Mouse (Mus musculus) bone marrow, adult 2 months (tissue): ENCODE measurements at regions not wholly inside any gene's neighbourhood (a gene's known extent, or its start where the extent isn't known, plus 50 kb on each side); places are given as distances from the start of the nearest gene placed in this dataset.

Source experiments
- H3K27ac ChIP-seq: fragments of 200-500 bp; 2 replicates; pipeline ENCODE4 v1.5.1; 2012; ENCODE audit warnings: low read depth, mild to moderate bottlenecking, control low read depth, inconsistent platforms, low read length; ENCODE audit not compliant: control insufficient read depth, poor library complexity, insufficient read depth
- H3K4me1 ChIP-seq: fragments of 200-500 bp; 2 replicates; pipeline ENCODE4 v1.6.1; 2011; ENCODE audit warnings: low read length; ENCODE audit not compliant: control insufficient read depth, insufficient read depth
- H3K4me3 ChIP-seq: fragments of 200-500 bp; replicated peaks from 2 replicates; pipeline ENCODE3; 2011; ENCODE audit warnings: mild to moderate bottlenecking, low read depth, low read length, control low read depth; ENCODE audit not compliant: control insufficient read depth
- CTCF ChIP-seq: fragments of 200-500 bp; IDR thresholded peaks from 2 replicates; pipeline ENCODE4 v1.5.1; 2011; ENCODE audit warnings: low read length, control low read depth; ENCODE audit not compliant: control insufficient read depth, insufficient read depth
- POLR2A ChIP-seq: fragments of 200-500 bp; IDR thresholded peaks from 2 replicates; pipeline ENCODE4 v1.6.1; 2011; ENCODE audit warnings: low read depth, mild to moderate bottlenecking, control low read depth, low read length, borderline replicate concordance; ENCODE audit not compliant: control insufficient read depth
- WGBS: fragments of 180-500 bp; shearing (Covaris S2); methylation state at CpG from one replicate; pipeline ENCODE4 v1.1.7; 2018; 5-methylcytosine and 5-hydroxymethylcytosine counted together

GRCm38 (mm10) chr1:75845771-75846535 is 299.9 kb downstream of the Slc4a3 start:
- Histone ChIP-seq H3K4me1 (no peaks in the 10 kb centered on the region), H3K27ac (no peak overlapping the region), H3K4me3 (no peak overlapping the region)
- TF ChIP-seq CTCF (no peak), POLR2A (no peak)
- WGBS: 80% methylated on average over 4 of the region's 4 CpGs

GRCm38 (mm10) chr1:75847681-75848080 is 301.6 kb downstream of the Slc4a3 start:
- Histone ChIP-seq H3K27ac (no peak overlapping the region), H3K4me1 (no peaks in the 10 kb centered on the region), H3K4me3 (no peak overlapping the region)
- WGBS: 71% methylated on average over 3 of the region's 3 CpGs
- no peak for TF ChIP-seq CTCF
- TF ChIP-seq POLR2A: no peak

GRCm38 (mm10) chr1:75848436-75848835 is 302.4 kb downstream of the Slc4a3 start:
- 80% methylated on average over 4 of the region's 4 CpGs for WGBS
- no peak overlapping the region for H3K4me3 ChIP-seq
- no peak overlapping the region for H3K27ac ChIP-seq
- TF ChIP-seq CTCF (no peak), POLR2A (no peak)
- no peaks in the 10 kb centered on the region for H3K4me1 ChIP-seq

GRCm38 (mm10) chr1:75850131-75850530 is 304.1 kb downstream of the Slc4a3 start:
- no peak overlapping the region for H3K27ac ChIP-seq
- no peak overlapping the region for H3K4me3 ChIP-seq
- no peaks in the 10 kb centered on the region for H3K4me1 ChIP-seq
- 83% methylated on average over 4 of the region's 4 CpGs for WGBS
- no peak for TF ChIP-seq CTCF
- no peak for TF ChIP-seq POLR2A

GRCm38 (mm10) chr1:75858551-75859255 is 312.6 kb downstream of the Slc4a3 start:
- H3K27ac ChIP-seq: no peak overlapping the region
- H3K4me1 ChIP-seq: no peaks in the 10 kb centered on the region
- TF ChIP-seq POLR2A (no peak), CTCF (no peak)
- no peak overlapping the region for H3K4me3 ChIP-seq
- WGBS: 79% methylated on average over 7 of the region's 7 CpGs

- TF ChIP-seq CTCF: no peak
- no peak for TF ChIP-seq POLR2A
- Histone ChIP-seq H3K27ac (no peak overlapping the region), H3K4me1 (no peaks in the 10 kb centered on the region), H3K4me3 (no peak overlapping the region)
- 57% methylated on average over 4 of the region's 4 CpGs for WGBS
These were observed 316.7 kb downstream of the Slc4a3 start for GRCm38 (mm10) chr1:75862757-75863156.

- Histone ChIP-seq H3K27ac (no peak overlapping the region), H3K4me3 (no peak overlapping the region), H3K4me1 (no peaks in the 10 kb centered on the region)
- WGBS: 87% methylated on average over 6 of the region's 6 CpGs
- TF ChIP-seq CTCF (no peak), POLR2A (no peak)
These were observed 320.5 kb downstream of the Slc4a3 start for GRCm38 (mm10) chr1:75866556-75866955.

- TF ChIP-seq POLR2A (no peak), CTCF (no peak)
- no peak overlapping the region for H3K4me3 ChIP-seq
- WGBS: 71% methylated on average over 2 of the region's 2 CpGs
- no peak overlapping the region for H3K27ac ChIP-seq
- H3K4me1 ChIP-seq: no peaks in the 10 kb centered on the region
These were observed 323.3 kb downstream of the Slc4a3 start for GRCm38 (mm10) chr1:75869414-75869813.
